Mouse (Mus musculus): ENCODE data around the gene Dclk2.

The Dclk2 gene

GRCm38 (mm10) chr3:86887512-86887911, 33.1 kb downstream of the Dclk2 start:
- DNase-seq: no peak

GRCm38 (mm10) chr3:86885180-86885579, 35.5 kb downstream of the Dclk2 start:
- DNase-seq: no peak

- no peak for DNase-seq
Observed at GRCm38 (mm10) chr3:86884481-86884880, 36.2 kb downstream of the Dclk2 start.

GRCm38 (mm10) chr3:86883985-86884384, 36.7 kb downstream of the Dclk2 start:
- no peak for DNase-seq

DNA sequence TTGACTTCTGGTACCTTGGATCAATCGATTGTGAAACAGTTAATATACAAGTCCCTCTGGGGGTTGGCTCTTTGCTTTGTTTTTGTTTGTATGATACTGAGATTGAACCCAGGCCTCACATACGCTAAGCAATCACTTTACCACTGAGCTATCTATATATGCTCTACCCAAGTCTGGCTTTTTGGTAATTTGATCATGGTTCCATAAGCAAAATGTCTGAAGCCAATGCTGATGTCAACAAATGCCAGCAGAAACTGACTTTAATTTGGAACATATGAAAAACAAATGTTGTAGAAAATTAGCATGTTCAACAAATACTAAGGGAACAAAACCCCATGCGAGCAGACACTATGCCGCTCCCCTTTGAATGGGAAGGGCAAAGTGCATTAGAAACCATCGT, 44.7 kb downstream of the Dclk2 start:
- DNase-seq: no peak

GRCm38 (mm10) chr3:86873092-86873600, 47.5 kb downstream of the Dclk2 start:
- DNase-seq: no peak

GRCm38 (mm10) chr3:86870952-86871351, 49.7 kb downstream of the Dclk2 start:
- no peak for DNase-seq

- peak; percentile 54 for DNase-seq
Observed at GRCm38 (mm10) chr3:86870411-86870810, 50.2 kb downstream of the Dclk2 start.

DNA sequence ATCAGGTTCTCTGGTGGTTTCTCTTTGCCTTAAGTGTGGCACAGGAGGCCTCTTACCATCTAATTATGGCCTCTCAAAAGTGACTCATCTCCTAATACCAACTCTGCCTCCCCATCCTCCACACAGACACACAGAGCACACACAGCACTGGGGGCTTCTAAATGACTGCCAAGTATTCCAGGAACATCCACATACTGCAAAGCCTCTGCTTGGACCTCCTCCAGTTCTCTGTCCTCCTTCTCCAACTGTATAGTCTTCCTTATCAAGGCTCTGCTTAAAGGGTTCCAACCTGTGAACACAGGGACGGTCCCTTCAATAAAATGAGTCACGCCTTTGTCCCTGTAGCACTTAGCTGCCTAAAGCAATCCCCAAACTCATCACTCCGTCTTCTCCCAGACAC, 51.9 kb downstream of the Dclk2 start:
- DNase-seq: no peak

GRCm38 (mm10) chr3:86863327-86864008, 57.2 kb downstream of the Dclk2 start:
- no peak for DNase-seq

DNA sequence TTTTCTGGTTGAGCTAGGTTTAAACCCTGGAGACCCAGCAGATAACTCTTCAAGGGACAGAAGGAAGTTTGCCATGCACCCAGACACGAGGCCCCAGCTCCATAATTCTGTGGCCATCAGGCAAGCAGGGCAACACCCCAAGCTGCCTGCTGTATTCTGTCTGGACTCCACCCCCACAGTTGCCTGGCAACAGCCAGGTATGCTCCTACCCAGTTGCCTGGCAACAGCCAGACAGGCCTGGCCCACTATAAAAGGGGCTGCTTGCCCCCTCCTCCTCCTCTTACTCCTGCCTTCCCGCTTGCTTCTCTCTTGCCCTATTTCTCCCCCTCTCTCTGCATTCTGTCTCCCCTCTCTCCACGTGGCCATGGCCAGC, 57.7 kb downstream of the Dclk2 start:
- peak; percentile 57 for DNase-seq

DNA sequence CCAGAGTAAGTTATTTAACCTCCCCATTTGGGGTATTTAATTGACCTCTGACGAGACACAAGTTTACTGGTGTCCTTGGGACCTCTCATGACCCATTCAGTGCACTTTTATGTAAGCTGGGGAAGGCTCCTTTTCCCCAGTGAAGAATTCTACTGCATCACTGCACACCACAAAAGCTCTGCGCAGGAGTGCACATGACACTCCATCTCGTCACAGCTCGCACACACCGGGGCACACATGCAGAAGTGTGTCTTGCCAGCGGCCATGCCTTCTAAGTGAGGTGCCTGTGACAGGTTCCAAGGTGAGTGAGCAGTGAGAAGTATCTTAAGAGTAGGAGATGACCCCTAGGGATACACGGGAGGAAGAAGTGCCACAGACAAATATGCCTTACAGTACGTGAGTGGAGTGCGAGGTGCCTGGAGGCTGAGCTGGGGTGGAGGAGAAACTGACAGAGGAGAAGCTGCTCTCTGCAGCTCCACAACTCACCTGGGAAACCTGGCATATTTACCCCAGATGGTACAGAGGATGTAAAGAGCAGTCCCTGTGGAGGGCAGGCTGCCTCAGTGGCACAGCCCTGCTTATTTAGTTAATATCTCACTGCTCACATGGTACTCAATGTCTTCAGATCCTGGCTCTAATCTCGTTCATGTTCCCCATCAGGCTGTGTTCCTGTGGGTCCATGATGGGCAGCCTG, 58.3 kb downstream of the Dclk2 start:
- no peak for DNase-seq

DNA sequence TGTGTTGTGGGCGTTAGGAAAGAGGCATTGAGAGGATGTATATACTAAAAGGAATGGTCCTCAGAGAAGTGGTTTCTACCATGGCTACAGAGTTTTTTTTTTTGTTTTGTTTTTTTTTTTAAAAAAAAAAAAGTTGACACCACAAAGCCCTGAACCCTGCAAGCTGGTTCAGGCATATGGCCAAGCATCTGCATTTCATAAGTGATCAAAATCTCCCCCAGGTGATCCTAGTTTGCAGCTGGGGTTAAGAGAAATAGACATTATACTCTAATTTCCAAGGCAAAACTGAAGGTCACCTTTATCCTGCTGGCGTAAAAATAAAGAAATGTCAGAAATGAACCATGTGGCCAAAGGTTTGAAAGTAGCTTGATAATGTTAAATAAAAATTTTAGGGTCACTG, 60.9 kb downstream of the Dclk2 start:
- no peak for DNase-seq

DNA sequence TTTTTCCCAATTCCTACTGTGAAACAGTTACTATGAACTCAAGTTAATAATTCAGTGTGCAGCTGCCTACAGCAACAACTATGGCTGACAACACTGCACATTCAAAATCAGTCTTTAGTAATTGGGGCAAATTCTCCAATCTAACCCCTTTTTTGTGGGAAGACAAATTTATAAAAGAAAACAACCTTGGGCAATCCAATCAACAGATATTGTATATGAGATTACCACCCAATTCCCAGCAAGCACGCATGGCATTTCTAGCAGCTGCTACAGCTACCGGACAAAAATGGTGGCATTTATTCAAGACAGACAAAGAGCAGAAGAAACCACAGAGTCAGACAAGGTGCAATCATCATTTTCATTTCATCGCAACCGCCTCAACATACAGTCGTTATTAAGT, 62.0 kb downstream of the Dclk2 start:
- DNase-seq: no peak

DNA sequence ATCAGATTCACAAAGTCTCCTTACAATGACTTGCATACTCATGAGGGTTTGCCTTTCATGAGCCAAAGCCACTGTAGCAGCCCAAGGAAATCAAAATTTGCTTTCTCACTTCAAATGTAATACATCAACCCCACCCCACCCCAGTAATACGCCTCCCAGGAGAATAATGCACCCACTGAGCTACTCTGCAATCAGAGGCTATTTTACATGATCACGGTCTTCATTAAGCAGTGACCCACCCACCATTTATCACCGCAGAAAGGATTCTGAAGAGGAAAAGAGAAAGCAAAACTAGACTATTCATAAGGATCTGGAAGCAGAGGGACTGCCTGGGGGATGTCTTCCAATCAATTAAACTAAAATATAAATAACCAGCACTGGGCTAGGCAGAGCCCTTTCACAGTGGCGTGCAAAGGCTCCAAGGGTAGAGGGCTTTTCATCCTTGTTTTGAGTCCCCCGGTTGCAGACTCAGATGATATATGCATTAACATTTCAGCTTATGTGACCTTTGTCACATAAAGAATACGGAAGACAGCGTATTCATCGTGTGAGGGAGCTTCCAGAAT, 62.7 kb downstream of the Dclk2 start:
- no peak for DNase-seq

DNA sequence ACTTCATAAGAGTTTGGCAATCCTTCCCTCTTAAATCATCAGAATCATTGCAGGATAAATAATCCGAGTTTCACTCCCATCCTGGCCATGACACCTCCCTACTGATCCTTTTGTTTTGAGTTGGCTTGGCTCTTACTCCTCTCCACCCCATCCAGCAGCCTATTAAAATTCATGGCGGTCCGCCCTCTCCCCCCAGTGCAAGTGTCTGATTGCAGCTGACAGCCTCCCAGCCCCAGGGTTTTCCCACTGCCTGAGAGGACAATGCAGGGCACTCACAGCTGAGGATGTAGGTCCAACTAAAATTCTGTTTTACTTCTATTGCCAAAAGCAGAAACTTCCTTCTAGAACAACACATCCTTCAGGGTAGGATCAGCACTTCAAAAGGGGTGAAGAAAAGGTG, 67.8 kb downstream of the Dclk2 start:
- no peak for DNase-seq

DNA sequence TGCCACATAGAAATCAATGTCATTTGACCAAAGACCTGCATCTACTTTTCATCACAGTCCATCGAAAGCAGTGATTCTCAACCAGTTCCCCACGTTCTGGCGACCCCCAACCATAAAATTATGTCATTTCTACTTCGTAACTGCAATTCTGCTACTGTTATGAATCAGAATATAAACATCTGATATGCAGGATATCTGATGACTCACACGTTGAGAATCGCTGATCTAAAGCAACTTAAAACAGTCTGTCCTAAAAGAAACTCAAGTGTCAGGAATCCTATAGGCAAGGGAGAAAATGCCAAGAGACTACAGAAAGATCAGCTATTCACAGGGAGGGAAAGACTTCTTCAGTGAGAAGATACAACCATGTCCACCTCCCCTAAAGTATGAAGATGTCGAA, 69.5 kb downstream of the Dclk2 start:
- no peak for DNase-seq

DNA sequence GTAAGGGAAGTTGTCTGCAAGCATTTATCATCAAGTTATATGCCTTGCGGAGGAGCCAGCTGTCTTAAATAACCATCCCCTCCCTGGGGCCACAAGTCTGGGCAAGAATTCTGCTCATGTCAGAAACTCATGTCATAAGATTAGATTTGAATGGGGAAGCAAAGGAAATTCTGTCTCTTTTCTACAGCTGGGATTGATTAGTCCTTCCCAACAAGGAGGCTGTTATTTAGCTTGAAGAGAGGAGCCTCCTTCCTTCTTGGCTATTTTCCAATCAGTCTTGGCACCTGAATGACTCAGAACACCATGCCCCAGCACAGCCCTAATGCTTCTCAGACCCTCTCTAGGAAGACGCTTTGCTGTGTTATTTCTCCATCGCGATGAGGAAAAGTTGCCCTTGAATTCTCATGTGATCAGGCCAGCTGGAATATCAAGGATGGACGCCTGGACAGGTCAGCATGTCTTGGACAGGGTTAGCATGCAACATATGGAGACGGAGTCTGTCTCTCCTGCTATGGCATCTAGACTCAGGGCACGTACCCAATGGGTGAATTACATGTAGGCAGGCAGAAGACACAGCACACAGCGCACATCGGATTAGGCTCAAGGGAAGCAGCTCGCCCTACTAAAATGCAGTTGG, 70.1 kb downstream of the Dclk2 start:
- no peak for DNase-seq

DNA sequence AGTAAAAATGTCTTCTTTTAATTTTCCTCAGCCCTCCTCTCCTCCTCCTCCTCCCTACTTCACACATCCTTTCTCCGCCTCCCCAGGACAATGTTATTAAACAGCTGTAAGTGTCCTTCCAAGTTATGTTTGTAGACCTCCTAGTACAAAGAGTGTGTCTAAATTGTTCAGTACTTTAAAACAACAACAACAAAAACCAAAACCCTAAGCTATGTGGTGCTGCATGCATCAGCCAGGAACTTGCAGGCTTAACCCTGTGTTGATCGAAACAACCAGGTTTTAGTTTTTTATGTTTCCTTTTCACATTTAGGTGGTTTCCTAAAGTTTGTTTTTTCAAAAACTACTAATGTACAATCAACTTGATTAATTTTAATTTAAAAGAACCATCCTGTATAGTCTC, 71.3 kb downstream of the Dclk2 start:
- DNase-seq: no peak

- DNase-seq: no peak
Observed at GRCm38 (mm10) chr3:86847536-86847935, 73.1 kb downstream of the Dclk2 start.

DNA sequence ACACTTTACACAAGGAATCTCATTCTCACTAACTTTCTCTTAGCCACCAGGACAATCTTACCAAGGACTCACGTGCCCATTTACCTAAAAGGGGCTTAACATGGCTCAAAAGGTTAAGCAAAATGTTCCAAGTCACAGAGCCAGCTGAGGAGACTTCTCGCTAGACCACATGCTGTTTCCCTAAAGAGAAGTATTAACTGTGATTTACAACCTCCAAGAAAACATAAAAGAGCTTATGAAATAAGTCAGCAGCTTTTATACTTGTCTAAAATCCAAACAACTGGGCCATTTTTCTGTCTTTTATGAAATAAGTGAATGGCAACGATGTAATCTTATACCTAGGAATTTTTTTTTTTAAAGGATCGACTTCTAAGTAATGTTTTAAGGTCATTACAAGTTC, 74.6 kb downstream of the Dclk2 start:
- no peak for DNase-seq

- DNase-seq: no peak
Observed at GRCm38 (mm10) chr3:86845578-86845977, 75.1 kb downstream of the Dclk2 start.

GRCm38 (mm10) chr3:86844804-86845481, 75.7 kb downstream of the Dclk2 start:
- peak; percentile 26 for DNase-seq
